Mouse (Mus musculus) hindbrain, embryonic 14.5 days (tissue): ENCODE data around the gene Tmem273. TPM values are rescaled to one million over a fixed set of nuclear protein-coding genes. Genes with fewer than 3 reads are reported as not detected.

Experiments used
- ATAC-seq: fragments of 200-750 bp; cut with Nextera tagmentation; 2 replicates; pipeline ENCODE4 v1.8.0; 2017; ENCODE audit warnings: moderate number of reproducible peaks, mild to moderate bottlenecking, moderate TSS enrichment, moderate library complexity; ENCODE audit not compliant: low FRiP score
- DNase-seq: peaks from one replicate; pipeline ENCODE4 v3.0.0-alpha.2; 2015; ENCODE audit warnings: low spot score
- H3K27ac ChIP-seq: fragments of 300-500 bp; sonication (generic); 2 replicates; pipeline ENCODE4 v1.5.1; 2014; ENCODE audit warnings: mild to moderate bottlenecking, moderate library complexity
- H3K27me3 ChIP-seq: fragments of 300-500 bp; sonication (generic); 2 replicates; pipeline ENCODE4 v1.6.1; 2014; ENCODE audit warnings: mild to moderate bottlenecking, low read length, mixed read lengths; ENCODE audit not compliant: control insufficient read depth, insufficient read depth
- H3K36me3 ChIP-seq: fragments of 300-500 bp; sonication (generic); replicated peaks from 2 replicates; pipeline ENCODE4 v1.6.1; 2014; ENCODE audit not compliant: control insufficient read depth, insufficient read depth
- H3K4me1 ChIP-seq: fragments of 300-500 bp; sonication (generic); replicated peaks from 2 replicates; pipeline ENCODE4 v1.6.1; 2014; ENCODE audit warnings: antibody characterized with exemption, low read length, mixed read lengths; ENCODE audit not compliant: control insufficient read depth, insufficient read depth
- H3K4me2 ChIP-seq: fragments of 300-500 bp; sonication (generic); replicated peaks from 2 replicates; pipeline ENCODE4 v1.6.1; 2014; ENCODE audit warnings: mild to moderate bottlenecking, moderate library complexity
- H3K4me3 ChIP-seq: fragments of 300-500 bp; sonication (generic); replicated peaks from 2 replicates; pipeline ENCODE4 v1.5.1; 2014; ENCODE audit warnings: mild to moderate bottlenecking, low read length
- H3K9ac ChIP-seq: fragments of 300-500 bp; sonication (generic); 2 replicates; pipeline ENCODE4 v1.6.1; 2014
- H3K9me3 ChIP-seq: fragments of 300-500 bp; sonication (generic); 2 replicates; pipeline ENCODE4 v1.6.1; 2016; ENCODE audit warnings: low read length; ENCODE audit not compliant: control insufficient read depth
- WGBS: fragments of 180-500 bp; shearing (Covaris S2); extraction: QIAGEN DNeasy Blood & Tissue Kit; methylation state at CpG from one replicate; pipeline ENCODE4 v1.1.7; 2014; 5-methylcytosine and 5-hydroxymethylcytosine counted together
- polyA plus RNA-seq: library from polyadenylated mRNA; unstranded; fragments of >200 nt; fragmentation: Nextera tagmentation; extraction: Ambion mirVana; gene quantifications from 2 replicates; pipeline ENCODE4 v1.2.1, GENCODE M21; 2014

The Tmem273 gene
- polyA plus RNA-seq, 1 experiment from 2014 or later = 0.86 TPM

- ATAC-seq = no peak
- Histone ChIP-seq H3K27ac (no peak overlapping the region), H3K4me1 (no peaks in the 10 kb centered on the region), H3K4me3 (no peak overlapping the region), H3K36me3 (no peaks in the 10 kb centered on the region), H3K9me3 (no peaks in the 10 kb centered on the region), H3K4me2 (no peak overlapping the region), H3K27me3 (no peaks in the 10 kb centered on the region), H3K9ac (no peak overlapping the region)
- WGBS = 89% methylated on average over 3 of the region's 3 CpGs
- no peak for DNase-seq
These were observed 12.3 kb upstream of the Tmem273 start for GRCm38 (mm10) chr14:32773456-32773855.

DNA sequence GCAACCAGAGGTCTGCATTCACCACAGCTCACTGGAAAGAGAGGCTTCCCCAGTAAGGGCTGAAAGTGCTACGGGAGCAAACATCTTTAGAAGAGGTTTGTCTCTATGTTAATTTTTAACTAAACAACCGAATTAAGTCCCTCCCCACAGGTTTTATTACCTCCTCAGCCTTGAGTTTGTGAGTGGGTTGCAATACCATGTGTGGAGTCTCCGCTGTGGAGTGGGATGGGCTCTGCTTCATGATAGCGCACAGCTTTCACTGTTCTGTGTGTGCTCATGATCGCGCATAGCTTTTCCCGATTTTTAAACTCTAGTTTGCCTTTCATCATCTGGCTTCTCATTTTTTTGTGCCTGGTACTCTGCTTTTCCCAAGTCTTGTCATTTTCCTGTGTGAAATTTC is 9.7 kb upstream of the Tmem273 start:
- 86% methylated on average over 7 of the region's 7 CpGs for WGBS
- ATAC-seq = no peak
- Histone ChIP-seq H3K4me3 (no peak overlapping the region), H3K9ac (no peak overlapping the region), H3K27ac (no peak overlapping the region), H3K4me1 (no peaks in the 10 kb centered on the region), H3K27me3 (no peaks in the 10 kb centered on the region), H3K9me3 (no peaks in the 10 kb centered on the region), H3K4me2 (no peak overlapping the region), H3K36me3 (no peaks in the 10 kb centered on the region)
- DNase-seq = no peak

DNA sequence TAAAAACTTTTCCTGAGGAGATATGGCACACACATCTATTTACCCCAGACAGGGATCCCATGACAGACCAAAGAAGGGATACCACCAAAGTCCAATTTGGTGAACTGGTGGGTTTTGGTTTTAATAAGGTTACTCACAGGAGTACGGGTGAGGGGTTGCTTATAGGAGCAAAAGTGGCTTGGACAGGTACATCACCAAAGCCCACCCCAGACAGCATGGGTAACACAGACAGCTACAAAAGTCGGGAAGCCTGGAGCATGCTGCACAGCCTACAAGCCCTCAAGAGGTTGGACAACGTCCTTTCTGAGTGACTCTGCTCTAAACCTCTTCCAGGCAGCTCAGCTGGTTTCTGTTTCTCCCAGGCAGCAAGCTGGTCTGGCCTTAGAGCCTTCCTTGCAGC is 7.4 kb upstream of the Tmem273 start:
- H3K27ac ChIP-seq = no peak overlapping the region
- no peaks in the 10 kb centered on the region for H3K36me3 ChIP-seq
- no peak overlapping the region for H3K9ac ChIP-seq
- DNase-seq (no peak), ATAC-seq (no peak)
- H3K4me3 ChIP-seq = no peak overlapping the region
- H3K4me2 ChIP-seq = no peak overlapping the region
- H3K9me3 ChIP-seq = no peaks in the 10 kb centered on the region
- WGBS = 93% methylated on average over 3 of the region's 3 CpGs
- H3K27me3 ChIP-seq = no peaks in the 10 kb centered on the region
- H3K4me1 ChIP-seq = no peaks in the 10 kb centered on the region

- no peaks in the 10 kb centered on the region for H3K4me1 ChIP-seq
- WGBS = 85% methylated on average over 4 of the region's 4 CpGs
- no peak for ATAC-seq
These were observed 2.9 kb upstream of the Tmem273 start for GRCm38 (mm10) chr14:32782866-32783265.

DNA sequence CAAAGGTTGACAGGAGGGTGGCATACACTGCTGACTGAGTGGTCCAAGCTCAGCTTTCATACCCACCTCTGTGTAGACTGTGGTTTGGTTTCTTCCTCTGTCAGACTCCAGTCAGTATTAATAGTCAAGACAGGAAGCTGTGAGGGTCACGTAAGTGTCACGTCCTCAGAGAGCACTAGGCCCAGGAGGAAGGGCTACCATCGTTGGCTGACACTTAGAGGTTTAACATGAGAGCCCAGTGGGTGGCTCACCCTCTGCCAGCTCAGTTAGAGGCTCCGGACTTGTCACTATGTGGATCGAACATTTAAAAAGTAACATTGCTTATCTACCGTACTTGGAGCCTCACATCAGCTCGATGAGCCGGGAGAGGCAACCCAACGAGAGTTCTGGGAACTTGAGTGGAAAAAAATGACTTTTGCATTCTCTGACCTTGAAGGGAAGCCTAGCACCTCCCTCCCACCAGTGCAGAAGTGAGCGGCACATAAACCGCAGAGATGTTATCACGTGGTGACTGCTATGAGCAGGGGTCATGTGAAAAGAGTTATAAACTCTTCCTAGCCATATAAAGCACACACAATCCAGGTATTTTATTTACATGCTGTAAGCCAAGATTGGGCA is 1.5 kb upstream of the Tmem273 start:
- Histone ChIP-seq H3K4me1 (no peaks in the 10 kb centered on the region), H3K36me3 (no peaks in the 10 kb centered on the region), H3K9me3 (no peaks in the 10 kb centered on the region), H3K27ac (no peak overlapping the region), H3K4me2 (no peak overlapping the region), H3K27me3 (no peaks in the 10 kb centered on the region), H3K4me3 (no peak overlapping the region), H3K9ac (no peak overlapping the region)
- no peak for DNase-seq
- 86% methylated on average over 12 of the region's 12 CpGs for WGBS
- no peak for ATAC-seq

More at GRCm38 (mm10) chr14:32782866-32783265, 2.9 kb upstream of the Tmem273 start:
- no peaks in the 10 kb centered on the region for H3K36me3 ChIP-seq
- no peak overlapping the region for H3K4me2 ChIP-seq
- no peaks in the 10 kb centered on the region for H3K9me3 ChIP-seq
- no peak overlapping the region for H3K27ac ChIP-seq
- H3K9ac ChIP-seq = no peak overlapping the region
- no peak overlapping the region for H3K4me3 ChIP-seq
- no peaks in the 10 kb centered on the region for H3K27me3 ChIP-seq
- no peak for DNase-seq

- Histone ChIP-seq H3K36me3 (no peaks in the 10 kb centered on the region), H3K27ac (no peak overlapping the region), H3K4me2 (no peak overlapping the region), H3K9me3 (no peaks in the 10 kb centered on the region), H3K4me1 (no peaks in the 10 kb centered on the region), H3K27me3 (no peaks in the 10 kb centered on the region), H3K4me3 (no peak overlapping the region), H3K9ac (no peak overlapping the region)
- WGBS = 82% methylated on average over 4 of the region's 4 CpGs
- no peak for ATAC-seq
- no peak for DNase-seq
These were observed 1.0 kb upstream of the Tmem273 start for GRCm38 (mm10) chr14:32784748-32785134.

DNA sequence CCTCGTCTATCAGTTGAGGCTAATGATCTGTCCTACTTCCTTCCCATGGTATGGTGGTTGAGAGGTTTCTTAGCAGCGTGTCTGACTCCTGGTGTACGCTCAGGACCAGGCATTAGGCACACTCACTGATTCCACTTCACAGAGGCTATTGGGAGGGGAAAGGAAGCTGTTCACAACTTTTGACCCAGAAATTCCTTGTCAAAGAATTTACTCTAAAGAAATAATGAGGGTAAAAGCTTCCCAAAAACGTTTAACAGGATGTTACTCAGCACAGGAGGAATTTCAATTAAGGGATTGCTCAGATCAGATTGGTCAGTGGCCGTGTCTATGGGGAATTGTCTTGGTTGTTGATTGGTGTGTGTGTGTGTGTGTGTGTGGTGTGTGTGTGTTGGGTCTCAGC is 1.9 kb downstream of the Tmem273 start:
- no peak for DNase-seq
- 67% methylated on average over 5 of the region's 5 CpGs for WGBS
- H3K9ac ChIP-seq = no peak overlapping the region
- no peaks in the 10 kb centered on the region for H3K4me1 ChIP-seq
- H3K4me3 ChIP-seq = no peak overlapping the region
- H3K27me3 ChIP-seq = no peaks in the 10 kb centered on the region
- no peaks in the 10 kb centered on the region for H3K36me3 ChIP-seq
- H3K9me3 ChIP-seq = no peaks in the 10 kb centered on the region
- ATAC-seq = no peak
- no peak overlapping the region for H3K27ac ChIP-seq
- H3K4me2 ChIP-seq = no peak overlapping the region

- ATAC-seq (peak; percentile 40; the same call in 1 of the 2 replicates), DNase-seq (no peak)
- Histone ChIP-seq H3K9me3 (no peaks in the 10 kb centered on the region), H3K4me1 (no peaks in the 10 kb centered on the region), H3K36me3 (no peaks in the 10 kb centered on the region), H3K27ac (no peak overlapping the region), H3K4me3 (no peak overlapping the region), H3K4me2 (no peak overlapping the region), H3K27me3 (no peaks in the 10 kb centered on the region), H3K9ac (no peak overlapping the region)
- 44% methylated on average over 8 of the region's 8 CpGs for WGBS
These were observed 10.6 kb downstream of the Tmem273 start for GRCm38 (mm10) chr14:32796375-32796774.

DNA sequence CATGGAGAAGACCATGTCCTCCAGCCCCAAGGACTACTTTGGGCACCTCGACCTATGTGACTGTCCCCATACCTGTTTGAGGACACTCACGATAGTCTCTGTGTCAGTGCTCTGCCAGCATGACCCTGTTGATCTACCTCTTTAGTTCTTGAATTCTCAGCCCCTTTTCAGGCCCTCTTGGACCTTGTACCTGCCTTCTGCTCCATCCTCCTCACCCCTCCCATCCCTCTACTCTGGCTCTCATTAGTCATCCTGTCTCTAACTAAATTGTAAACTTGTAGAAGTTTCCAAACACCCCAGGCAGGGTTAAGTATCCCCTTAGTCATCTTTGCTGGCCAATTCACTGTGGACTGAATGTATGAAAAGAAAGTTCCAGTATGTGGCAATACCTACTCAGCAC is 12.0 kb downstream of the Tmem273 start:
- Histone ChIP-seq H3K4me3 (no peak overlapping the region), H3K4me1 (no peaks in the 10 kb centered on the region), H3K9me3 (no peaks in the 10 kb centered on the region), H3K27ac (no peak overlapping the region), H3K4me2 (no peak overlapping the region), H3K9ac (no peak overlapping the region), H3K36me3 (no peaks in the 10 kb centered on the region), H3K27me3 (no peaks in the 10 kb centered on the region)
- no peak for DNase-seq
- 84% methylated on average over 2 of the region's 2 CpGs for WGBS
- ATAC-seq = no peak

- Histone ChIP-seq H3K36me3 (no peaks in the 10 kb centered on the region), H3K4me3 (no peak overlapping the region), H3K27me3 (no peaks in the 10 kb centered on the region), H3K9ac (no peak overlapping the region), H3K9me3 (no peaks in the 10 kb centered on the region), H3K4me2 (no peak overlapping the region), H3K27ac (no peak overlapping the region), H3K4me1 (no peaks in the 10 kb centered on the region)
- DNase-seq (no peak), ATAC-seq (no peak)
- 95% methylated on average over 4 of the region's 4 CpGs for WGBS
These were observed 12.6 kb downstream of the Tmem273 start for GRCm38 (mm10) chr14:32798355-32798754.
